Mouse (Mus musculus): ENCODE measurements around the gene 5830473C10Rik.

Gene 5830473C10Rik

GRCm38 (mm10) chr5:90646398-90646797 is 85.5 kb downstream of the 5830473C10Rik start:
- no peak for TF ChIP-seq NANOG (IDR thresholded peaks at IDR 0.05; ENCODE audit: borderline replicate concordance, low read length)
- no peak for TF ChIP-seq CTCF (conservative IDR thresholded peaks at IDR 0.05; ENCODE audit: low read length)
- no peak for TF ChIP-seq POU5F1 (IDR thresholded peaks at IDR 0.05; ENCODE audit: borderline replicate concordance, low read length)
- Histone ChIP-seq H3K27me3 (ENCODE audit: insufficient read depth, low read length) (no peaks in the 10 kb centered on the region), H3K4me3 (replicated peaks; ENCODE audit: low read length) (no peak overlapping the region), H3K36me3 (ENCODE audit: insufficient read depth, low read length) (no peaks in the 10 kb centered on the region), H3K9me3 (ENCODE audit: low read length) (no peaks in the 10 kb centered on the region), H3K4me1 (replicated peaks; ENCODE audit: low read depth, low read length) (no peaks in the 10 kb centered on the region)

All from E14TG2a.4 (cell line).